Mouse (Mus musculus): ENCODE results near the gene Aspm.
"Not testable (repeated sequence)": the region's sequence is repeated elsewhere in the genome, so short reads cannot be mapped to it uniquely, and the experiment has no call there.

Aspm gene

DNA sequence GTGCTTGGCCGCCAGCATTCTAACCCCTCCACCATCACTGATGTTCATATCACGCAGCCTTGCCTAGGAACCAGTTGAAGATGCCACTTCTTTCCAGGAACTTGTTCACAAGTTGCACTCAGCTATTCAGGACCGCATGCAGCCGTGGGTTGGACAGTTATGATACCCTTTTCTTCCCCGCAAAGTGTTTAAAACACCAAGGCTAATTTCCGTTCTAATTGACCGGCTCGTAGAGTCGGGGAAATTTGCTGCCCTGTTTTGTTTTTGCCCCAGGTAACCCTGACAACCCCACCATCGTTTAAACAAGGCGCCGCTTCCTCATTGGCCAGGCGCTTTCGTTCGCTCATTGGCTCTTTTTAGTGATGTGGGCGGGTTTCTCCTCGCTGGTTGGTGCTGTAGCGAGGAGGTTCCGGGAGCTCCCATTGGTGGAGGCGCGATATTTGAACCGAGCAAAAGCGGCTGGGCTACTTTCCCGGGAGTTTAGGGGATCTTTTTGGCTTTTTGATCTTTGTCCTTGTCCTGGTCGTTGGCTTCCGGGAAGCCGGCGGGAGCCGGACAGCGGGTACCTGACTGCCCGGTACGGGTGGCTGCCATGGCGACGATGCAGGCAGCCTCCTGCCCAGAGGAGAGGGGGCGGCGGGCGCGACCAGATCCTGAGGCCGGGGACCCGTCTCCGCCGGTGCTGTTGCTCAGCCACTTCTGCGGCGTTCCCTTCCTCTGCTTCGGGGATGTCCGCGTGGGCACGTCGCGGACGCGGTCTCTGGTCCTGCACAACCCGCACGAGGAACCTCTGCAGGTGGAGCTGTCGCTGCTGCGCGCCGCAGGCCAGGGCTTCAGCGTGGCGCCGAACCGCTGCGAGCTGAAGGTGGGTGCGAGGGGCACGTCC, at the start of gene Aspm:
Gene Aspm (plus strand): TSS at position 433 of the 886 bp plus-strand sequence.
- CTCF ChIA-PET = no interaction called here

DNA sequence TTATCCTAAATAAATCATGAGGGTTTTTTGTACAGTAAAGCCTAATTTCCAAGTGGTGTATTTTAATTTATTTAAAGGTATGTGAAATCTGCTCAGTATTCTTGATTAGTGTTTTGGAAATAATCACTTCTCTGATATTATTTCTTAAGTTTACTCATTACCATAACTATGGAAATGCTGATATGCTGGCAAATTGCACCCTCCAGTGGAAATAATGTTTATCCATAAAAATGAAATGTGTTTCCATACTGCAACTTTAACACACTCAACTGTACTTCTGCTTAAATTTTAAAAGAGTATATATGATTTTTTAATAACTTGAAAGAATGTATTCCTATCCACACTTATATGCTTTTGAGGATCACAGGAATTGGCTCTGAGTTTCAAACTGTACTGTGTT, 48.8 kb upstream of the Aspm start:
- CTCF ChIA-PET = no interaction called here

DNA sequence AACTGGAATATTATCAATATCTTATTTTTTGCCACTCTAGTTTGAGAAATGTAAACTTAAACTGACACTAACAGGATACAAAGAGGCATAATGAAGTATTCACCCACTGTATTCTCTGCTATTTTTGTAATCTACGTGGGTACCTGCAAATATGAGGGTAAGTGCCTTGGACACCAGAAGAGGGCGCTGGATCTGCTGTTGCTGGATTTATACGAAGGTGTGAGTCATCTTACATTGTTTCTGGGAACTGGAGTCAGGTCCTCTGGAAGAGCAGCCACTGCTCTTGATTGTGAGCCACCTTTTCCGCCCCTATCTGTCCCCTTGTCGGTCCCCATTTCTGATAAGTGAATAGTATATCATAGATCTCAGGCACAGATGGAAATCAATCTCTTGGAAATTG, 46.9 kb upstream of the Aspm start:
- CTCF ChIA-PET = no interaction called here

DNA sequence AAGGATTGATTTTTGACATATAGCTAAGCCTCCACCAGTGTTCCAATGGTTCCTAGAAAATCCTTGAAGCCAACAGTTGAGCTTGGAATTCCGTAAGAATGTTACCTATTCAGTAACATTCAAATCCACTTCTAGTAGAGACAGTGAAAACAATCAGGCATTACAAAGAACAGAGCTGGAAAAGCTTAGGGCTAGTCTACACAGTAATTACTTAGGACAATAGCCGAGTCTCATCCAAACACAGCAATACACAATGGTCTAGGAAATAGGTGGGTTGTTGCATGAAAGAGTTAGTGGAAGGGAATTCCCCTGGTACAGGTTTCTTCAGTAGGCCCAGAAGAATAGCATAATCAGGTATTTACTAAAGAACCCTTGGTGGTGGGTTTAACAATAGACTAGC, 42.2 kb upstream of the Aspm start:
- CTCF ChIA-PET = not testable (repeated sequence)

DNA sequence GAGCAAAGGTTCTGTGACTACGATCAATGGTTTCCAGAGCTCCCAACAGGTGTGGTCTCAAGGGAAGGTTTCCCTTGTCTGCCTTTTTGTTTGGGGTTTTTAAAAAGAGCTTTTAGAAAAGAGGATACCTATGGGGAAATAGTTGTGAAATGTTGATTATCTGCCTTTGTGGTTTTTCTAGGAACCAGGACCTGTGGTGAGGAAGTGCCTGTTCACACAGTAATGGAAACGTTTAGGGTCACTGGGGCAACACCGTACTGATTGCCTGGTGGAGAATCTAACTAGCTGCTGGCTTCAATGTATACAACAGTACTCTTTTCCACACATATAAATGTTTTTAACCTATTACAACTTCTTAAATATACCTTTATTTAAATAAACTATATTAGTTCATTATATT, 41.1 kb upstream of the Aspm start:
- CTCF ChIA-PET = no interaction called here

DNA sequence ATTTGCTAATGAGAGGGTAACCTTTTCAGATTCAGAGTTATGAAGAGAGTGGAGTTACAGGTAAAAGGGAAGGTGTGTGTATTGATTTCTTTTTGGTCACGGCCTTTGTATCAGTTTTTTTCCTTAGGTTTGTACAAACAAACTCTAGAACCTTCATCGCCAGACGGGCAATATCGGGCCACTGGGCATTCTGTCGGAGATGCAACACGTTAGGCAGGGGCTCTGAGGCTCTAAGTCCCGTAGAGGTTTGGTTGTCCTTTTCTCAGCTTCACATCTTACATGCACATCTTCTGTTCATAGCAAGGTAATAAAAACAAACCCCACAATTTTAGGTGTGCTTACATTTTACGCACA, 33.1 kb upstream of the Aspm start:
- CTCF ChIA-PET = interaction anchor here (0.9 kb wide), 1 partner anchor 18 kb away, joined by 3 read pairs; no protein-coding TSS in a partner anchor

DNA sequence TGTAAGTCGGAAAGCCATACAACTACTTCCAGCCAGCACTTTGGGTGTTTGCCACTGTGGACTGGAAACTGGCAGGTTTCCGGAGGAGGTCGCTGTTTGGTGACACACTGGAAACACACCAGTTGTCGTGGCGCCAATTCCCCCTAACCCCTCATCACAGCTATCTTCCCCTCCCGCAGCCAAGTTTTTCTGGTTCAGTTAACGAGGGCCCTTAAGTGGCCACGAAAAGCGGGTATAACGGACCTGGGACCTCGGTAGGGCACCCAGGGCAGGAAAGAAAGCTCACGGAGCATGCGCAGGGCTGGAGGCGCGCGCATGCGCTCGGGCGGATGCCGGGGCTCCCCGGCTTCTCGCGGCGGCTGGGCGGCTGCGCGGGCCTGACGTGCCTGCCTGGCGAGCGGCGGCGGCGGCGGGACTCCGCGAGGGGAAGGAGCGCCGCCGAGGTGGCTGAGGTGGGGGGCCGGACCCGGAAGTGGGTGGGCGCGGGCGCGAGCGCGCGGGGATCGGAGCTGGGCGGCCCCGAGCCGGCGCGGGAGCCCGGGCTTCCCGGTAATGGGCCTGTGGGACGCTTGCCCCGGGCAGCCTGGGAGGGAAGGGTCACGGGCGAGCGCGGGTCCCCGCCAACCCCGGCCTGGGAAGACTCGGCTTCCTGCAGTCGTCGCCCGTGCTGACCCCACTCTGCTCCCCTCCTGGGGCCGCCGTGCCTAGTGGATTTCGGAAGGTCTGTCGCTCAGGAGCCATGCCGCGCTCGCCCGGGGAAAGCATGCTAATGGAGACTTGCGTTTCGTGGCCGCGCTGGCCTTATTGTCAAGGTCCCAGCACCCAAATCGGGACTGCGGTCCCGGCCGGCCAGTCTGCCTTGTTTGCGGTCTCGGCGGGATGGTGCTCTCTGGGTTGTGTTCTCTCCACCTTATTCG, 32.4 kb upstream of the Aspm start, which contains the start of gene Zbtb41:
Gene Zbtb41 (plus strand): TSS at position 414 of the 917 bp plus-strand sequence.
- CTCF ChIA-PET = interaction anchor here (0.9 kb wide), 1 partner anchor 19 kb away, joined by 3 read pairs; no protein-coding TSS in a partner anchor

DNA sequence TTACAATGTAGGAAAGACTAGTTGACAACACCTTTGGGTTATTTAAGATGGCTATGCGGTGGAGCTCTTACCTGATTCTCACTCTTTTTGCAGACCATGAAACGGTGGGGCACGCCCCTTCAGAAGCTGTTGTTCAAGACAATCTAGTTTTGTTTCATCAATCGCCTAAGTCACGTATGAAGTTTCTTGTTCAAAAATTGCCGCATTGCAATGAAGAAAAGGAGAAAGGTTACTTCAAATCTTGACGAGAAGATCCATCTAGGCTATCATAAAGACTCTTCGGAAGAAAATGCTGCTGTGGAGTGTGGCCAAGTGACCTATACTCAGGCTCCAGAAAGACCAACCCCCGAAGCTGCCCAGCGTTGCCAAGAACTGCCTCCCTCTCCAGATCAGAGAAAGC, 31.6 kb upstream of the Aspm start:
- CTCF ChIA-PET = no interaction called here

DNA sequence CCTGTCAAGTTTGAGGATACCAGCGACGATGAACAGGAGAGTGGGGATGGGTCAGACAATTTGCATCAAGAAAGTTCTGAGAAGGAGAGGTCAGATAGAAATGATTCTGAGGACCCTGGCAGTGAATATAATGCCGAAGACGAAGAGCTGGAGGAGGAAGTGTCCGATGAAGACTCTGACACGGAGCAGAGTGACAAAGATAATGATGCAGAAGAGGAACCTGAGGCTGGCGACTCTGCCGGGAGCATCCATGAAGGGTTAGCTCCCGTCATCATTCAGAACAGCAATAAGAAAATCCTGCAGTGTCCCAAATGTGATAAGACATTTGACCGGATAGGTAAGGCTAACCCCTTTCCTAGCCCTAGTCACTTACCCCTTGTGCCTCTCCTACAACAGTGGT, 30.6 kb upstream of the Aspm start:
- CTCF ChIA-PET = no interaction called here

DNA sequence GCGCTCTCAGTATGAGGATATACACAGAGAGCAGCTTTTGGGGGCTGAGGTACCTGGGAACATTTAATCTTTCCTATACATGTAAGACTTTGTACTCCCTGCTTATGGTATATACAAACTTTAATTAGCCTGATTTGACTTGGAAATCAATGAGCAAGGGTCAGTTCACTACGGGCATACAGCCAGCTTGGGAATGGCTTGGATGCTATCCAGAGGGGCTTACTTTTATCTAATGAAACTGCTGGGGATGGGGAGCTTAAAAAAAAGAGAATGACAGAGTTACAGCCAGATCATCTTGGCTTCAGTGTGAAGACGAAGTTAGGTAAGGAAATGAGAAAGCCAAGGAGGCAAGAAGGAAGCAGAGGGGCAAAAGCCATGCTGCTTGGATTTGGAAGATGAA, 29.6 kb upstream of the Aspm start:
- CTCF ChIA-PET = no interaction called here

DNA sequence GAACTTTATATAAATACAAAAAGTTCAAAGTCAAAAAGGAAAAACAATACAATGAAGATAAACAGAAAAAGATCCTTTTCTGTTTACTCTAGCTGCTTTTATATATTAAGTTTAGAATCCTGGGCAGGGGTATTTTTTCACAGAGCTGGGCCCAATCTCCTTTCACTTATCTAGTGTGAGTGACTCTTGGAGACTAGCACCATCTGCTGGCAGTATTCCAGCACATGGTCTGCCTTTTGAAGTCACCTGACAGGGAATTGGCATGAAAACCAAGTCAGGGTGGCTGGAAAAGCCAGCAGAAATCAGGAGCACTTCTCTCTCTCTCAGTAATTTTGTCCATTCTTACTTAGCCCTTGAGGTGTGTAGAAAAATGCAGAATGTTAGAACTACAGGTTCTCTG, 16.2 kb upstream of the Aspm start:
- CTCF ChIA-PET = no interaction called here

DNA sequence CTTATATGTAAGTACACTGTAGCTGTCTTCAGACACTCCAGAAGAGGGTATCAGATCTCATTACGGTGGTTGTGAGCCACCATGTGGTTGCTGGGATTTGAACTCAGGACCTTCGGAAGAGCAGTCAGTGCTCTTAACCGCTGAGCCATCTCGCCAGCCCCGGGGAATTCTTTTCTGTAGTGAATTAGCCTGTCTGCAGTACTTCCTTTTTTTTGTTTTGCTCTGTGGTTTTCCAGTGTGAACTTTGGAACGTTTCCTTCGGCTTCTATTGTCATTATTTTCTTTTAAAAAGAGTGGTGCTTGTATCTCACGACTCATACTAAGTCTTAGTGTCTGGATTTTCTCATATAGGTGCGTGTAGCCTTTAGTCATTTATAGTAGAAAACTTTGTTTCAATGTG, 11.5 kb upstream of the Aspm start:
- CTCF ChIA-PET = not testable (repeated sequence)

DNA sequence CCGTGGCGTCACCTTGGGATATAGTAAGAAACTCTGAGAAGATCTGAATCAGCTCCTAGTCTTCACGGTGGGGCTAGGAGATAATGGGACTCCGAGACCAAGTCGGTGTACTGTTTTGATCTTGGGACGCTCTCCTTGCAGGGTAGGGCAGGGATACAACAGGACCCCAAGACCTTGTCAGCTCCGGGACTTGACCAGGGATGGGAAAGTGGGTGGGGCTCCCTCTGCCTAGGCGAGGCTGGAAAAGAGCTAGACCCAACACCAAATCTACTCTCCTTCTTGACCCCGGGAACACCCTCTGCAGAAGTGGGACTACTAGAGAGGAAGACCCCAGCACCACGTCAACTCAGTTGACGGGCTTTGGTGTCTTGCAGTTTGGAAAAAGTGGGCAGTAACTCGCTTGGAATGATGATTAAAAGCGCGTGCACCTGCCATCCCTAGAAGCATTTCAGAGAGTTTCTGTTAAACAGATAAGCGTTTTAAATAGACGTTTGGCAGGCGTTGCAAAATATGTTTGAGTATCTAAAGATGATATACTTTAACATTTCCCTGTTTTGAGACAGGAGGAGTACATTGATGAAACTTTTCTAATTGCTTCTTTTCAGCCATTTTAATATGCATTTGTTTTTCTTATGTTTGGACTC, 776 bp downstream of the Aspm start:
- CTCF ChIA-PET = no interaction called here

DNA sequence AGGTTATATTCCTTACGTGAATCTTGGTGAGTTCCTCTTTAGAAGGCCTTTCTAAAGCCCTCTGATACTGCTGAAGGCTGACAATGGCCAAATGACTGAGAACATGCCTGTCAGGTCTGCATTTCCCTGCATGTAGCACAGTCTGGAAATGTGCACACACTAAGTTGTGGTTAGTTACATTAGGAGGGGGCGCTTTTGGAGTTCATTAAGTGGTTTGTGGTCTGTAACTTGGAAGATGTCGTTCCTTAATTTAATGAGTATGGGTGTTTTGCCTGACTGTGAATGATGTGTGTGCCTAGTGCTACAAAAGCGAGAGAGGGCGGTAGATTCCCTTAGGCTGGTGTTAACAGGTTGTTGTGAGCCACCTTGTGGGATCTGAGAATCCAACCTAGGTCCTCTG, 6.2 kb downstream of the Aspm start:
- CTCF ChIA-PET = no interaction called here

DNA sequence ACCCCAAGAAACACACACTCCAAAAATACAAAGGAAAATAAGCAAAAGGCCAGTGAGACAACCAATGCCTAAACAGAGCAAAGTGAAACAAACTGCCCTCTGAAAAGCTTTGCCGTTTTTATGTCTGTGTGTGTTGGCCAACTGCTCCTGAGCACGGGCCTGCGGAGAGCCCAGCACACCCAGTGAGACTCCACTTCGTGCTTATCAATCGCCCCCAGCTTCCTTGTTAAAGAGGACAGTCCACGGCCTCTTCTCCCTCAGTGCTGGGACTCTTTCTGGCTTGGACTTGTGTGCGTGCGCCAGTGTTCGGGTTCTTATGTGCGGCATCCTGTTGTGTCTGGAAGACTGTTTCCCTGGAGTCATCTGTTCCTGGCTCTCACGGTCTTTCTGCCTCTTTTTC, 11.4 kb downstream of the Aspm start:
- CTCF ChIA-PET = no interaction called here

DNA sequence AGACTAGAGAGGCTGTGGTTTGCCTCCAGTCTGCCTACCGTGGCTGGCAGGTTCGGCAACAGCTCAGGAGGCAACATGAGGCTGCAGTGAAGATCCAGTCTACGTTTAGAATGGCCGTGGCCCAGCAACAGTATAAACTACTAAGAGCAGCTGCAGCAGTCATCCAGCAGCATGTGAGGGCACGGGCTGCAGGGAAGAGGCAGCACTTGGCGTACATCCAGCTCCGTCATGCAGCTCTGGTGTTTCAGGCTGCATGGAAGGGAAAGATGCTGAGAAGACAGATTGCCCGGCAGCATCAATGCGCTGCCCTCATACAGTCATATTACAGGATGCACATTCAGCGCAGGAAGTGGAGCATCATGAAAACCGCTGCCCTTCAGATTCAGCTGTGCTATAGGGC, 24.3 kb downstream of the Aspm start:
- CTCF ChIA-PET = no interaction called here

DNA sequence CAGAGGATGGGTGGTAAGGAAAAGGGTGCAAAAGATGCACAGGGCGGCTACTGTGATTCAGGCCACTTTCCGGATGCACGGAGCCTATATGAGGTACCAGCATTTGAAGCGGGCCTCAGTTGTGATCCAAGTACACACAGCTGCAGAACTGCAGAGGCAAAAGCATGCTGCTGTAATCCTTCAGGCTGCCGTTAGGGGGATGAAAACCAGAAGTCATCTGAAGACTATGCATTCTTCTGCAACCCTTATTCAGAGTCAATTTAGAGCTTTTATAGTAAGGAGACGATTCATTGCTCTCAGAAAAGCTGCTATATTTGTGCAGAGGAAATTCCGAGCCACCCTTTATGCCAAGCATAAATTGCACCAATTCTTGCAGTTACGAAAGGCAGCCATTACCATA, 25.7 kb downstream of the Aspm start:
- CTCF ChIA-PET = no interaction called here

DNA sequence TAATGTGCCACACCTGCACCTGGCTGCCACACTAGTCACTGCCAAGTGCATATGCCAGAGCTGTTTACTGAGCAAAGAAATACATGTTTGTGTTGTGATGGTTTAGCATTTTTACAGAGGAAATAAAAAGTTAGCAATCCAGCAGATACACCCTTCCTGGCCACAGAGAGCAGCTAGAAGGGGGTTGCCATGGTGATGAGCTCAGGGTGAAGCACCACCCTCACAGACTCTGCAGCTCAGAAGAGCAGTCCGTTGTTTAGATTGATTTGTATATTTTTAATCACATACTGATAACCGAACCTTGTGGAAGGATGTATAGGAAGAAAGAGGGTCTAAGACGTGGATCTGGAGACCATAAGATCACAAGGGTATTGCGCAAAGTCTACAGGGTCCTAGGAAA, 26.6 kb downstream of the Aspm start:
- CTCF ChIA-PET = no interaction called here

DNA sequence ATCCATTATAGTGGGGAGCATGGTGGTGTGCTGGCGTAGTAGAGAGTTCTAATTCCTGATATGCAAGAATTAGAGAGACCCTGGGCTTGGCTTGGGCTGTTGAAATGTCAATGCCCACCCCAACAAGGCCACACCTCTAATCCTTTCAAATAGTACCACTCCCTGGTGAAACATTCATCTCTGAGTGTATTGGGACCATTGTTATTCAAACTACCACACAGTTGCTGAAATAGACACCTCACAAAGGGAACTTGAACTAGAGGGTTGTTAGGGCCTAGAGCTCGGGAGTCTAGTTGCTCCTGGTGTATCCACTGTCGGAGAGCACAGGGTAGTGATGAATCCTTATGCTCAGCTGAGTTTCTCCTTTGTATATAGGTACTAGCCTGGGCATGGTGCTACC, 40.1 kb downstream of the Aspm start:
- CTCF ChIA-PET = no interaction called here

DNA sequence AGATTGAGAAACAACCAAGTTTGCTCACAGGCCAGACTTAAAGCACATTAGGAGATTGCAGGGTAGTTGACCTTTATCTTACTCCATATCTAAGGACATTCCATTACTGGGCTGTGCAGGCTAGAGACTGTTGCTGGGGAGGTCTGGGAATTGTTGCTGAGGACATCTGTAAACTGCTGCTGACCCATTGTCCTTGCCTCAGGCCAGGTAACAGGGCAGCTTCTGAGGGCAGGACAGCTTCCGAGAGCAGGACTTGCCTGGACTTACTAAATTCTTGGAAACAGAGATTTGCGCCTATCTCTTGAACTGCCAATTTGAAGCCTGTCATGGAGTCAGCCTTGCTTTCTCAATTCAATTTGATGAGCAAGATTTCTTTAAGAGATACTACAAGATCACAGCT, 40.8 kb downstream of the Aspm start:
- CTCF ChIA-PET = no interaction called here

DNA sequence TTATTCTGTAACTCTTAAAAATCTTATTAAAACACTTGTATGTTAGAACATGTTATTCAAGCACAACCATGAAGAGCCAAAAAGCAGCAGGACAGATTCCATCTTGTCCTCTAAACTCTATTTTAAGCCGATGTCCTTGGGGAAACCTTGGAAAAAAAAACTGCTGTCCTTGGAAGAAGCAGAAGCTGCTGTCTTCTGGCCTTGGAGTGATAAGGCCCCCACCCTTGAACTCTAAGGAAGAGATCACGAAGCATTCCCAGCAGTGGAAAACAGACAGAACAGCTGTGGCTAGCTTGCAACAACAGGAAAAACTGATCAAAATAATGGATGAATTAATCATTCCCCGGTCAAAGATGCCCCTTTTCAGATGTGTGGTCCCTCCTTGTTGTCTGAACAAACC, 41.6 kb downstream of the Aspm start:
- CTCF ChIA-PET = no interaction called here

DNA sequence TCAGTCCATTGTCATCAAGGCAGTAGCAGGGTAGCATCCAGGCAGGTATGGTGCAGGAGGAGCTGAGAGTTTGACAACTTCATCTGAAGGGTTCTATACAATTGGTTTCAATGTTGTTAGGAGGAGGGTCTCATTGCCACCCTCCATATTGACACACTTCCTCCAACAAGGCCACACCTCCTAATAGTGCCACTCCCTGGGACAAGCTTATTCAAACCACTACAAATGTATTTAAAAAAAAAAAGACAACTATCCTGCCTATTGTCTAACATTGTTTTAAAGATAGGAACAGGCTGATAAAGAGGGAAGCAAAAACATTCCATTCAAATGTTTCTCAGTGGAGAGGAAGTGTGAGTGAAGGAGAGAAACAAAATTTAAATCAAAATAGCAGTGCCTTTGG, 45.2 kb downstream of the Aspm start:
- CTCF ChIA-PET = no interaction called here

All from spleen, embryonic (tissue).